Mouse (Mus musculus) layer of hippocampus, adult 9-10 months (tissue): ENCODE data around the gene Rhoa.

Experiments used
- DNase-seq: peaks from one replicate; pipeline ENCODE4 v3.0.0; 2022; ENCODE audit warnings: low spot score

The Rhoa gene

DNA sequence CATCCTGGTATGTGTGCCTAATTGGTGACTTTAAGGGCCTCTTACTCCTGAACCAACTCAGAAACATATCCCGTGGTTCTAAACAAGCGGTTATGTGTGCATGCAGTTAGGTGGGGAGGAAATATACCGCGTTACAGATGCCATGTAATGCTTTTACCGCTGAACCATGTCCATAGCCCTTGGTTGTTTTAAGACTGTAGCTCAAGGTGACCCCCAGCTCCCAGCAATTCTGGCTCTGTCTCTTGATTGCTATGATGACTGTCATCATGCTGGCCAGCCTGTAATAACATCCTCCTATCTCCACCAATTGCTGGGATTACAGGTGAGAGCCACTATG is 35.2 kb downstream of the Rhoa start:
- DNase-seq, result no peak

DNA sequence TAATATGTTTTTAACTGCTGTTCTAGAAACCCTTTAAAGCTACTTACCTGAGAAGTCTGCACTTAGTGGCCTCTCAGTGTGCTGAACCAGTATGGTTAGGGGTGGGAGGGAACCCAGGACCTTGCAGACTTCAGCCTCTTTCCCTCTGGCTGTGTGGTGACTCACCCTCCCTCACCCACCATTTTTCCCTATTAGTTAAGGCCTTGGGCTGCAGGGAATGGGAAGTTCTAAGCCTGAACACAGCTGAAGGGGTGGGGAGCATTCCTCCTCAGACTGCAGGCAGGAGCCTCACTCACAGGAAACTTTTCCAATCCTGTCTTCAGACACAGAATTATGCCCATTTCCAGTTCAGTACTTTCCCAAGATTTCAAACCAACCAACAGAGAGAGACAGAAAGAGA is 35.9 kb downstream of the Rhoa start:
- no peak for DNase-seq

DNA sequence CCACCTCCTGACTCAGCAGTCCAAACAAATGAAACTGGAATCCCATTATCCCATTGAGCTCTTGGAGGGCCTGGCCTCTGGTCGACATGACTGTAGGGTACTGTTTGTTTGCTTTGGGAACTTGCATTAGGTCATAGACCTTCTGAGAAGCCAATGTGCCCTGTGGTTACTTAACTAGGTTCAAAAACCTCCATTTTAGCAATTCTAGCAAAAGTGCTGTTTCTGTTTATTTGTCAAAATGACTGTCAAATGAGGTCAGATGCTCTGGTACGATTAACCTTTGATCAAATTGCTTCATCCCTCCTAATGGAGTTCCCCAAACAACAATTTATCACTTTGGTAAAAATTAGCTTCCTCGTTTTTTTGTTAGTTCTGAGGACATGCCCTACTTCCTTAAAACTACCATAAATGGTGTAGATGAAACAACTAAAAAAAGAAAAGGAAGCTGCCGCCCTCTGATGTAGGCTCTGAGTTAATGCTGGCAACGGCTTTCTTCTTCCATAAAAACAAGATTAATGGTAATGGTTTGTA is 36.4 kb downstream of the Rhoa start:
- no peak for DNase-seq

DNA sequence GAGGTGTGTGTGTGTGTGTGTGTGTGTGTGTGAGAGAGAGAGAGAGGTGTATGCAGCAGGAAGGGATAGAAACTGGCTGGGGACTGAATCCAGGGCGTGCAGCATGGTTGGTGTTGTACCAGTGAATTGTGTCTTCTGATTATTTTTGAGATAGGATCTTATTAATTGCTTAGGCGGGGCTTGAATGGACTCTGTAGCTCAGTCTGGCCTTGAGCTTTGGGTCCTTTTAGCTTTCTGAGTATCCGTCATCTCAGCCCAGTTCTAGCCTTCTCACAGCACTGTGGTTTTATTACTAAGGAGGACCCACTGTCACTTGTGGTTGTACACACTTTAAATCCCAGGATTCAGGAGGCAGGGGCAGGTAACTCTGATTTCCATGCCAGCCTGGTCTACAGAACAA is 37.4 kb downstream of the Rhoa start:
- DNase-seq, result no peak

DNA sequence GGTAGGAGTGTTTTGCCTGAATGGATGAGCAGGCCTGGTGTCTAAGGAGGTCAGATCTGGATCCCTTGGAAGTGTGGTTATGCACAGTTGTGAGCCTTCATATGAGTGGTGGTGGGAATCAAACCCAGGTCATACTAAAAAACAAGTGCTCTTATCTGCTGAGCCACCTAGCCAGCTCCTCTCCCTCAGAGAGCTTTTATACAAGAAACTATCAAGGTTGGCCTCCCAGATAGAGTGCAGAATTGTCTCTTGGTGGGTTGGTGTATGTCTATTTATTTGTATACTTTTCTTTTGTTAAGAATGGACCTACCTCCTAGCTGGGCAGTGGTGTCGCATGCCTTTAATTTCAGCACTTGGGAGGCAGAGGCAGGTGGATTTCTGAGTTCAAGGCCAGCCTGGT is 37.9 kb downstream of the Rhoa start:
- DNase-seq, result no peak

DNA sequence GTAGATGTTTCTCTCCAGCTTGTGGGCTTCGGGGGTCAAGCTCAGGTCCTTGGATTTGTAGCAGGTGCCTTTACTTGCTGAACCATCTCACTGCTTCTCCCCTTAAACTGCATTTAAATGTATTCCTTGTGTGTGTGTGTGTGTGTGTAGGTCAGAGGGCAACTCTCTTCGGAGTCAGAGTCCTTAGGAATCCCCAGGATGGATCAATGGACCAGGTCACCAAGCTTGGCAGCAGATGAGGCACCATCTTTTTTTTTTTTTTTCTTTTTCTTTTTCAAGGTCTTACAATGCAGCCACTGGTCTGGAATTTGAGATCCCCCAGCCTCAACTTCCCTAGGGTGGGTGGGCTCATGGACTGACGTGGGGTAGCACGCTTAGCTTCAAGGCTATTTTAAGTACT is 38.5 kb downstream of the Rhoa start:
- no peak for DNase-seq

DNA sequence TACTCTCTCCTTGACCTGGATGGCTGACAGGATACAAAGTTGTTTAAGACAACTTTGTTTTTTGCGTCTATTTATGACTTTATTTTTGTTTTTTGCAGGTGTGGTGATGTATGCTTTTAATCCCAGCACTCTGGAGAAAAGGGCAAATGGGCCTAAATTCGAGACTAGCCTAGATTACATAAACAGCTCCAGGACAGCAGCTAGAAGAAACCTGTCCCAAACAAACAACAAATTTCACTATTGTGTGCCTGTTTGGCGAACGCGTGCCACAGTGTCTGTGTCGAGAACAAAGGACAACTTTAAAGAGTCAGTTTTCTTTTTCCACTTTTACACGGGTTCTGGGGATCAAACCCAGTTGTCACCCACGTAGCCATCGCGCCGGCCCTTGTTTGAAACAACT is 41.1 kb downstream of the Rhoa start:
- no peak for DNase-seq

DNA sequence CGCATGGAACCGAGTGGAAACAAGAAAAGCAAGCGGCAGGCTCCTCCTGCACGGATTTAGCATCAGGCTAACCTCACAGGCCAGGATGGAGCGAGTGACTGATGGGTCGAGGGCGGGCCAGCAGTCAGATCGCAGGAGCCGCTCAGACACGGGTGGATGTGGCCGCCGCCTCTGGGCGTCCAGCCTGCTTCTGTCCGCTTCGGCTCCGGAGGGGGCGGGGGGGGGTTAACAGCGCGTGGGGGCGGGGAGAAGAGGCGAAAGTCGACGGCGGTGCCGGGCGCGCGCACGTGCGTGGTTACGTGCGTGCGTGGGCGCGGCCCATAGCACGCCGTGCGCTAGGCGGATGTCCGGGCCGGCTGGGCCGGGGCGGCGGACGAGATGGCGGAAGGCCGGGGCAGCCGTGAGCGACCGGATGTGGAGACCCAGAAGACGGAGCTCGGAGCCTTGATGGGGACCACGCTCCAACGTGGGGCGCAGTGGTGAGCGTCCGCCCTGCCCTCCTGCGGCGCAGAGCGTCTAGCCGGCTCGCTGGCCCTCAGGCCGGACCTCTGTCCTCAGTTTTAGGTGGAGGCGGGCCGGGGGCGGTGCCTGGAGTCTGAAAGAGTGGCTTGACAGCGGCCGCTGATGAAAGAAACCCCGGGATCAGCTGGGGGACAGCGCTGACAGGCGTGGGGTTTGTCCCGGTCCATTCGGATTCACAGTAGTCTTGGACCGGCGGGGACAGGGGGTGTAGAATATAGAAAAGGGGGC is 41.8 kb downstream of the Rhoa start, which contains the start of gene Usp4:
Gene Usp4 (plus strand): TSS at position 314 of the 750 bp plus-strand sequence.
- DNase-seq, result peak; percentile 60

DNA sequence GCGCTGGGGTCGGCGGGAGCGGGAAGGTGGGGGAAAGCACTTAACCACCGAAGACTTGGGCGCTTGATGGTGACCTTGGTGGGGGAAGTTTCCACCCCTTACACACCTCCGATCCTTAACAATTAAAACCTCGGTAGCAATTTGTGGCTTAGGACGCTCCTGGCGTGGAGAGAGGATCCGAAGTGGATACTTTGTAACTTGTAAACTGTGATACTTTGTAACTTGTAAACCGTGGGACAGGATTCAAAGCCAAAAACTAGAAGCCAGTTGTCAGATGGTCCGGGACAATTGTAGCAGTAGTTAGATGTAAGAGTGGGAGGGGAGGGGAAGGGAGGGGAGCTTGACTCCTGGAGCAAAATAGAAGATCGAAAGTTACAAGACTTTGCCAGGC is 42.4 kb downstream of the Rhoa start:
- DNase-seq, result no peak

DNA sequence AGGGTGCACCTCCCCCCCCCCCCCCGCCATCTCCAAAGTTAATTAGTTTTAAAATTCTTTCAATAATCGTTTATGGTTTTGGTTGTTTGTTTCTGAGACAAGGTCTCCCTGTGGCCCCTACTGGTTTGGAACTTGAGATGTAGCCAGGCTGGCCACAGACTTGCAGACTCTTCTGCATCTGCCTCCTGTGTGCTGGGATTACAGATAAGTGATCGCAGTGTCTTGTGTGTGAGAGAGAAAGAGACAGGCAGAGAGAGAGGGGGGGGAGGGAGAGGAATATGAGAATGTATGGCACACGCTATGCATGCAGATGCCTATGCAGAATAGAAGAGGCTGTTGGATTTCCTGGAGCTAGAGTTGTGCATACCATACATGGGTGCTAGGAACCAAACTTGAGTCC is 43.8 kb downstream of the Rhoa start:
- no peak for DNase-seq

DNA sequence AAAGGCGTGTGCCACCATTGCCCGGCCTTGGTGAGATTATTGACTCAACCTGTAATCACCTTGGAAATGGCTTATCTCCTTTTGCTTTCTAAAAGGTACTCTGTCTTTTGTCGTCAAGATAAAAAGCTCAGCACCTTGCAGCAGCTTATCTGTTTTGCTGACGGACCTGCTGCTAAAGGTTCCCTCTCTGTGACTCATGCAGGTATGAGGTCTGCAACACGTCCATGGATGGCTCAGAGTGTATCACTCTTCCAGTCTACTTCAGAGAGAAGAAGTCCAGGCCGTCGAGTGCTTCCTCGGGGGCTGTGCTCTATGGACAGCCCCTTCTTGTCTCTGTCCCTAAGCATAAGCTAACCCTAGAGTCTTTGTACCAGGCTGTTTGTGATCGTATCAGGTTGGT is 72.3 kb downstream of the Rhoa start:
- DNase-seq, result no peak

DNA sequence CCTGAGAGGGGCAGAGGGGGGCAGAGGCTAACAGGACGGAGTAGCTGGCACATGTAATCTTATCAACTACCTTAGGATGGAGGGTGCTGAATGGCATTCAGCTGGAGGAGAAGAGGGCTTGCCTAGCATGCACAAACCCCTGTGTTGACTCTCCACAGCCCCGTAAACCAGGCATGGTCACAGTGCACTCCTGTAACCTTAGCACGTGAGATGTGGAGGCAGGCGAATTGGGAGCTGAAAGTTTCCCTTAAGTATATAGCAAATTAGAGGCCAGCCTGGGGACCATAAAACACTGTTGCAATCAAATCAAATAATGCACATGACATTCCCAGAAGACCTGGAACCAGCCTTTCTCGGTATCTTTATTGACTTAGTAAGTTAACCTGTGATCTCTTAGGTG is 72.8 kb downstream of the Rhoa start:
- DNase-seq, result no peak

DNA sequence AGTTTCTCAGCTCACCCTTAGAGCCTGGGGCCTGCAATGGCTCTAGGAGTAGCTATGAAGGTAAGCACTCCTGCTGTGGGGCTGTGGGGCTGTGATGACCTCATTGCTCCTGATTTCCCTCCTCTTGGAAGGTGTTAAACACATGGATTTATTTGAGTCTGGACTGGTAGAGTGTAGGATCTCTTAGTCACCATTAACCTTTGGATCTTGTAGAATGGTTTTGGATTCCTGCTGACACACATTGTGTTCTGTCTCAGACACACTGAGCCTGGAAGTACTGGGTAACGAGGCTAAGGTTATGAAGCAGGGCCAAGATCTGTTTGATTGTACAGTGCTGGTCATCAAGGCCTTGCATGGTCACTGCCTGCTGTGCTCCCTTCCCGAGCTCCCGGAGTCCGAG is 73.4 kb downstream of the Rhoa start:
- no peak for DNase-seq

DNA sequence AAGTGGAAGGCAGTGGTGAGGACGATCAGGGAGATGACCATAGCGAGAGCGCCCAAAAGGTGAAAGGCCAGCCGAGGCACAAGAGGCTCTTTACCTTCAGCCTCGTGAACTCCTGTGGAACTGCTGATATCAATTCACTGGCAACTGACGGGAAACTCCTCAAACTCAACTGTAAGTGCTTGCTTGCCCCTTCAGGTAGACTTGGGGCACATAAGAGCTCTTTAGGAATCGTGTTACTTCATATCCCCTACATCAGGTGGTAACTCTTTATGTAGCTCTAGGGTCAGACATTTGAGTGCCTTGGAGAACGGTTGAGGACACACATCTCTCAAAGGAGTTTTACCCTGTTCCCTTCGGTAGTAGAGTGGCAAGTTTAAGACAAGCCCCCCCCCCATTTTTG is 75.5 kb downstream of the Rhoa start:
- DNase-seq, result no peak

DNA sequence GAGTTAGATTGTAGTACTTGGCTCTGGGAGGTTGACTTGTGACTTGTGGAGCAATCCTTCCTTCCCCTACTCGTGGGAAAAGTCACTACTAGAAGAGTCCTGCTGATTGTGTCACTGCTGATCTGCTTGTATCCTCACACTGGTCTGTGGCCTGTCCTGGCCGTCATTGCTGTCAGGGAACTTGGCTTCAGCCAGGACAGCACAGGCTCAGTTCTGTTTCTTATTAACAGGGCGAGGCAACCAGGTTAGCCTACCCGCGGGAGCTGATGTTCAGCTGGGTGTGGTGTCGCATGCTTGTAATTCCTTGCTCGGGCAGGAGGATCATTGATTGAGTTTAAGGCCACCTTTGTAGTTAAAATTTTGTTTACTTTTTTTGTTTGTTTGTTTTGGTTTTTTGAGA is 79.1 kb downstream of the Rhoa start:
- DNase-seq, result no peak

DNA sequence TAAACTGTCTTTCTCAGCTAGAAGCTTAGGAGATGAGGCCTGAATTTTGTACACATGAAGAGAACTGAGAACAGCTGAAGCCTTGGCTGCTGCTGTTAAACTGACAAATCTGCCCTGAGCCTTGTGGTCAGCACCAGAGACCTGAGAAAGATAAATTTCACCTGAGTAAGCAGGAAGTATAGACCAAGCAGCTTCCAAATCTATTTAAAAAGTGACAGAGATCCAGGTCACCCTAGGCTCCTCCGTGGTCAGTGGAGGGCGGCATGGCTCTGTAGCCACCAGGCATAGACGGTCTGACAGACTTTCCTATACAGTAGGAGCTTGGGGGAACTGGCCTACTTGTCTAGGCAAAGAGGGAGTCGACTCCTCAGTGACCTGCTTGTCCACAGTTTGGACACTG is 80.9 kb downstream of the Rhoa start:
- DNase-seq, result no peak
